8 mouse cellular contexts compared by ENCODE assay signal in the genomic region with DNA sequence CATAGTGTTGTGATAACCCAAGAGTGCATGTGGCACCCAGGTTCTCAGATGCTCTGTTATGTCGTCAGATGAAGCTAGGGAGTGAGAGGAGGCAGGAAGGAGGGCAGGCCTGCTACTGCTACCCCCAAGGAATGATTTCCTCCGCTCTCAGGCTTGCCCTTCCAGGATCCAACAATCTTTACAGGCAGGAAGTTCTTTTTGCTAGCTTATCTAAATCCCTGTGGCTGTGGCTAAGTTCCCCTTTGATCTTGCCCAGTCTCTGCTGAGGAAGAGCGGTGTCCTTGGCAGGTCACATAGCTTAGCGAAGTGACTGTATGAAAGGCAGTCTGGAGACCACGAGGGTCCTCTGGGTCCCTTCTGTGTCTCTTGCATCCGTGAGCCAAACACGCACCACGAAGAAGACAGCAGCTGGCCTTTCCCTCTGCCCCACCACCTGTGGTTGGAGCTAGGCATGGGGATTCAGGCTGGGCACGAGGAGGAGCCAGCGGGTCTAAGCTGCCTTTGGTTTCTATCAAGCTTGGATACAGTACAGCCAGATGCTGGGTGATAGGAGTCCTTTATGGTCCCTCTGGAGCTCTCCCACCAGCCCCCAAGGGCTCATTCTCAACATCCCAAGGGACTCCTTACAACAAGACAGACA. TPM values are rescaled to one million over a fixed set of nuclear protein-coding genes. Genes with fewer than 3 reads are reported as not detected.
A peak's percentile ranks its signal among the peaks of the same experiment; 100 is the strongest.
DNase-seq lines count a peak whose midpoint lies in the region; ATAC-seq lines count a peak whose summit lies in the region.

No protein-coding gene starts in this region.

- no peak overlapping the region for H3K4me3 ChIP-seq in heart, embryonic 13.5 days
- H3K4me3 ChIP-seq in embryonic facial prominence, embryonic 12.5 days, result no peak overlapping the region
- no peak overlapping the region for H3K4me3 ChIP-seq in limb, embryonic 15.5 days

- H3K27me3 ChIP-seq in heart, embryonic 13.5 days (replicated peaks), result 0 out of 2 replicates have a peak, but pooled peaks cover 1% of the 10 kb centered on the region
- H3K27me3 ChIP-seq in embryonic facial prominence, embryonic 12.5 days, result no peaks in the 10 kb centered on the region
- H3K27me3 ChIP-seq in limb, embryonic 15.5 days, result no peaks in the 10 kb centered on the region

- no peak for ATAC-seq in heart, embryonic 13.5 days (ENCODE audit: extremely low read depth, insufficient number of reproducible peaks, low FRiP score, low TSS enrichment)
- ATAC-seq in embryonic facial prominence, embryonic 12.5 days (ENCODE audit: insufficient number of reproducible peaks, insufficient read depth, low FRiP score, low TSS enrichment), result no peak
- no peak for ATAC-seq in limb, embryonic 15.5 days (ENCODE audit: insufficient number of reproducible peaks, low FRiP score, low TSS enrichment, low read depth)
- ATAC-seq in erythroid progenitor cell, adult 5-6 weeks (replicated peaks; ENCODE audit: low FRiP score, poor library complexity, severe bottlenecking), result no peak

- H3K36me3 ChIP-seq in heart, embryonic 13.5 days, result no peaks in the 10 kb centered on the region
- no peaks in the 10 kb centered on the region for H3K36me3 ChIP-seq in embryonic facial prominence, embryonic 12.5 days
- no peaks in the 10 kb centered on the region for H3K36me3 ChIP-seq in limb, embryonic 15.5 days

- WGBS in heart, embryonic 13.5 days, result 14% methylated on average over 10 of the region's 10 CpGs
- 33% methylated on average over 10 of the region's 10 CpGs for WGBS in embryonic facial prominence, embryonic 12.5 days
- 46% methylated on average over 10 of the region's 10 CpGs for WGBS in limb, embryonic 15.5 days

- H3K9me3 ChIP-seq in heart, embryonic 13.5 days, result no peaks in the 10 kb centered on the region
- no peaks in the 10 kb centered on the region for H3K9me3 ChIP-seq in embryonic facial prominence, embryonic 12.5 days
- H3K9me3 ChIP-seq in limb, embryonic 15.5 days, result no peaks in the 10 kb centered on the region

- peak overlapping the region; percentile 82 for H3K27ac ChIP-seq in heart, embryonic 13.5 days (replicated peaks)
- H3K27ac ChIP-seq in embryonic facial prominence, embryonic 12.5 days, result peak overlapping the region; percentile 70
- H3K27ac ChIP-seq in limb, embryonic 15.5 days, result peak overlapping the region; percentile 62

- H3K4me1 ChIP-seq in heart, embryonic 13.5 days, result peaks cover 97% of the 10 kb centered on the region
- H3K4me1 ChIP-seq in embryonic facial prominence, embryonic 12.5 days, result peaks cover 92% of the 10 kb centered on the region
- peaks cover 84% of the 10 kb centered on the region for H3K4me1 ChIP-seq in limb, embryonic 15.5 days

- peak overlapping the region; percentile 54 for H3K9ac ChIP-seq in heart, embryonic 13.5 days
- no peak overlapping the region for H3K9ac ChIP-seq in embryonic facial prominence, embryonic 12.5 days
- H3K9ac ChIP-seq in limb, embryonic 15.5 days, result no peak overlapping the region

- no peak for DNase-seq in heart, adult 8-10 months (ENCODE audit: low spot score)
- DNase-seq in A20 (ENCODE audit: low read depth, low spot score), result peak; percentile 31
- no peak for DNase-seq in lung, postnatal 4 days
- no peak for DNase-seq in spleen, adult 12 weeks (ENCODE audit: low spot score)

- peak overlapping the region; percentile 31 for H3K4me2 ChIP-seq in heart, embryonic 13.5 days
- H3K4me2 ChIP-seq in embryonic facial prominence, embryonic 12.5 days (replicated peaks), result peak overlapping the region; percentile 21
- H3K4me2 ChIP-seq in limb, embryonic 15.5 days, result no peak overlapping the region

RNA-seq across cellular contexts. Expression of a gene that starts 7.1 kb away (rescaled TPM):
- 1.5 and 1.7 TPM in 2 replicates for polyA plus RNA-seq in heart, embryonic 13.5 days (2015; fragmentation: Nextera tagmentation; extraction: Ambion mirVana)
- 1 to 10 TPM in 1 of 4 experiments, under 1 TPM in 3; 0.57 to 1.3 (median 0.67) TPM for total RNA-seq in heart, adult 8-10 months (2022)
- polyA plus RNA-seq in embryonic facial prominence, embryonic 12.5 days (2016; fragmentation: Nextera tagmentation; extraction: Ambion mirVana), result 8.6 and 9.7 TPM in 2 replicates
- polyA plus RNA-seq in limb, embryonic 15.5 days (2015; fragmentation: Nextera tagmentation; extraction: Ambion mirVana), result 2.1 and 2.6 TPM in 2 replicates
- 23.4 and 36.0 TPM in 2 replicates for total RNA-seq in erythroid progenitor cell, adult 5-6 weeks (2015; ENCODE audit: low replicate concordance)
- total RNA-seq in erythroid progenitor cell, adult 5-6 weeks (2017; ENCODE audit: low replicate concordance), result 4.4 and 5.0 TPM in 2 replicates
